Mouse (Mus musculus) midbrain, embryonic 16.5 days (tissue): Measurements from ENCODE around the gene Colq. TPM values are rescaled to one million over a fixed set of nuclear protein-coding genes. Genes with fewer than 3 reads are reported as not detected.

Experiments used
- ATAC-seq: fragments of 200-750 bp; cut with Nextera tagmentation; 2 replicates; pipeline ENCODE4 v1.8.0; 2017; ENCODE audit warnings: moderate TSS enrichment
- H3K27ac ChIP-seq: fragments of 300-500 bp; sonication (generic); 2 replicates; pipeline ENCODE4 v1.5.1; 2014; ENCODE audit warnings: mild to moderate bottlenecking, low read length, mixed read lengths
- H3K27me3 ChIP-seq: fragments of 300-500 bp; sonication (generic); 2 replicates; pipeline ENCODE4 v1.6.1; 2014; ENCODE audit warnings: low read depth, low read length, mixed read lengths; ENCODE audit not compliant: control insufficient read depth, insufficient read depth
- H3K36me3 ChIP-seq: fragments of 300-500 bp; sonication (generic); 2 replicates; pipeline ENCODE4 v1.6.1; 2014; ENCODE audit warnings: mild to moderate bottlenecking, low read length, moderate library complexity, mixed read lengths; ENCODE audit not compliant: control insufficient read depth, insufficient read depth
- H3K4me1 ChIP-seq: fragments of 300-500 bp; sonication (generic); 2 replicates; pipeline ENCODE4 v1.6.1; 2014; ENCODE audit warnings: mild to moderate bottlenecking, low read length, mixed read lengths; ENCODE audit not compliant: control insufficient read depth, insufficient read depth
- H3K4me2 ChIP-seq: fragments of 300-500 bp; sonication (generic); 2 replicates; pipeline ENCODE4 v1.6.1; 2014; ENCODE audit warnings: mild to moderate bottlenecking, low read length, mixed read lengths
- H3K4me3 ChIP-seq: fragments of 300-500 bp; sonication (generic); 2 replicates; pipeline ENCODE4 v1.5.1; 2014; ENCODE audit warnings: low read depth, mild to moderate bottlenecking, low read length, moderate library complexity, mixed read lengths
- H3K9ac ChIP-seq: fragments of 300-500 bp; sonication (generic); 2 replicates; pipeline ENCODE4 v1.6.1; 2014; ENCODE audit warnings: low read depth, low read length, mixed read lengths
- H3K9me3 ChIP-seq: fragments of 300-500 bp; sonication (generic); replicated peaks from 2 replicates; pipeline ENCODE4 v1.6.1; 2014; ENCODE audit warnings: mild to moderate bottlenecking, low read length, mixed read lengths; ENCODE audit not compliant: control insufficient read depth, poor library complexity, severe bottlenecking
- WGBS: fragments of 180-500 bp; shearing (Covaris S2); extraction: QIAGEN DNeasy Blood & Tissue Kit; methylation state at CpG from one replicate; pipeline ENCODE4 v1.1.7; 2014; 5-methylcytosine and 5-hydroxymethylcytosine counted together
- polyA plus RNA-seq: library from polyadenylated mRNA; unstranded; fragments of >200 nt; fragmentation: Nextera tagmentation; extraction: Ambion mirVana; gene quantifications from 2 replicates; pipeline ENCODE4 v1.2.1, GENCODE M21; 2015

Gene Colq
- polyA plus RNA-seq, 1 experiment from 2014 or later: not detected

DNA sequence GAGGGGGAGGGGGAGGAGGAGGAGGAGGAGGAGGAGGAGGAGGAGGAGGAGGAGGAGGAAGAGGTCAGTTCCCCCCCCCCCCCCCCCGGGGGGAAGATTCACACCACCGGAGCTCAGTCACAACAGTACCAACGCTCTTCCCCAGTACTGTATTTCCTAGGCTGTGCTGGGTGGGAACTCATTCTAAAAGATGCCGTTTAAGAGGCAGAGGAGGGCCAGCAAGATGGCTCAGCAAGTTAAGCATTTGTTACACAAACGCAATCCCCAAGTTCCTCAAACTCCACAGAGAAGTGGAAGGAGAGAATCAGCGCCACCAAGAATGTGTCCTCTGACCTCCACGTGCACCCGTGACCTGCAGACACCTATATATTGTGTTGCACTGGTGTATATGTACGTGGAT lies 8.1 kb downstream of the Colq start:
- no peak for ATAC-seq
- WGBS: 94% methylated on average over 7 of the region's 9 CpGs
- H3K36me3 ChIP-seq: no peaks in the 10 kb centered on the region
- H3K9ac ChIP-seq: no peak overlapping the region
- no peak overlapping the region for H3K4me2 ChIP-seq
- H3K4me1 ChIP-seq: no peaks in the 10 kb centered on the region
- H3K27me3 ChIP-seq: no peaks in the 10 kb centered on the region
- no peak overlapping the region for H3K27ac ChIP-seq
- no peaks in the 10 kb centered on the region for H3K9me3 ChIP-seq
- no peak overlapping the region for H3K4me3 ChIP-seq

GRCm38 (mm10) chr14:31577966-31578735 lies 13.0 kb downstream of the Colq start:
- no peaks in the 10 kb centered on the region for H3K9me3 ChIP-seq
- ATAC-seq: no peak
- H3K4me2 ChIP-seq: no peak overlapping the region
- H3K9ac ChIP-seq: no peak overlapping the region
- H3K27ac ChIP-seq: no peak overlapping the region
- H3K36me3 ChIP-seq: no peaks in the 10 kb centered on the region
- no peak overlapping the region for H3K4me3 ChIP-seq
- WGBS: 66% methylated on average over 9 of the region's 9 CpGs
- H3K4me1 ChIP-seq: no peaks in the 10 kb centered on the region
- no peaks in the 10 kb centered on the region for H3K27me3 ChIP-seq

DNA sequence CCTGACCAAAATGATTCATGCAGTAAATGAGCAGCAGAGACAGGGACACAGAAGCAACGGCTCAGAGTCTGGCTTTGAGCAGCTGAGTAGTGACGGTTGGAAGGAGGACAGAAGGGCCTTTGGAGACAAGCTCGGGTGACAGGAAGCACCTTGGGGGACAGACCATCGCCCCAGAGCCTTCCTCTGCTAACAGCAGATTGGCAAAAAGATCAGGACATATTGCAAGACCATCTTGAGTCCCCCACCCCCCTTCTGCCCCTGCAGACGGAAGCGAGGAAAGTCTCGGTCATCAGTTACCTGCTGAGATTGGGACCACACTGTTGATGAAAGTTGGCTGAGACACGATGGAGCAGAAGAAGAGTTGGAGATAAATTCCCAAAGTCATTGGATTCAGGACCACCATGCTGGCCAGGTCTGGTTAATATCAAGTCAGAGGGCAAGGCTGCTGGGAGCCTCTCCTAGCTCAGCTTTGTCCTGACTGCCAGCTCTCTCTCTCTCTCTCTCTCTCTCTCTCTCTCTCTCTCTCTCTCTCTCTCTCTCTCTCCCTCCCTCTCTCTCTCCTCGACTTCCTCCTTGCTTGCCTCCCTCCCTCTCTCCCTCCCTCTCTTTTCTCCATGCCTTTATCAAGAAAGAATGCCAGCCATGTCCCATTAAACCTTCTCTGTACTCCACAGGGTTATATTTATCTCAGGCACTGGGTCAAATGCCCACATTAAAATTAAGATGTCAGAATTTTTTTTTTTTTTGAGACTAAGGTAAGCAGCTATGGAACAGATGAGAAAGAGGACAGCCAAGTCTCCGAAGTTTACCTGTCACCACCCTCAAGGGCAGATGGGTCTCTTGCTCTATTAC lies 14.1 kb downstream of the Colq start:
- H3K9ac ChIP-seq: no peak overlapping the region
- no peak overlapping the region for H3K4me2 ChIP-seq
- no peak overlapping the region for H3K27ac ChIP-seq
- H3K4me1 ChIP-seq: no peaks in the 10 kb centered on the region
- no peaks in the 10 kb centered on the region for H3K9me3 ChIP-seq
- ATAC-seq: no peak
- H3K36me3 ChIP-seq: no peaks in the 10 kb centered on the region
- H3K4me3 ChIP-seq: no peak overlapping the region
- H3K27me3 ChIP-seq: no peaks in the 10 kb centered on the region
- WGBS: 72% methylated on average over 10 of the region's 10 CpGs

DNA sequence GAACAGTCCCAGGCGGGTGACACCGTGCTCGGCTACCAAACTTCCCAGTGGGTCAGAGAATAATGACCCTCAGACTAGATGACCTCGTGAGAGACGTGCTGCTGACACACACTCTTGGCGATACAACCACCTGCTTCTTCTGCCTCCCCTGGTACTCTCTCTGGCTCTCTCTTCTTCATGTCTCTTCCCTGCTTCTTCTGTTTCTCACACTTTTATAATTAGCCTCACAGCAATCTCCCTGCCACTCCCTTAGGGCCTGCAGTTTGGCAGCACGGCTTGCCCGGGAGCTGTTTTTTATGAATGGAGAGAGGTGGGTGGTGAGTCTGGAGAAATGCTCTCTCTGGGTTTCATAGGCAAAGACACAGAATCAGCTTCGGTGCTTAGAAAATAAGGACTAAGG lies 15.3 kb downstream of the Colq start:
- Histone ChIP-seq H3K36me3 (no peaks in the 10 kb centered on the region), H3K27ac (no peak overlapping the region), H3K9ac (no peak overlapping the region), H3K4me2 (no peak overlapping the region), H3K9me3 (no peaks in the 10 kb centered on the region), H3K27me3 (no peaks in the 10 kb centered on the region), H3K4me3 (no peak overlapping the region), H3K4me1 (no peaks in the 10 kb centered on the region)
- no peak for ATAC-seq
- WGBS: 83% methylated on average over 9 of the region's 9 CpGs

- Histone ChIP-seq H3K36me3 (no peaks in the 10 kb centered on the region), H3K9me3 (no peaks in the 10 kb centered on the region), H3K9ac (no peak overlapping the region), H3K27ac (no peak overlapping the region), H3K4me2 (no peak overlapping the region), H3K27me3 (no peaks in the 10 kb centered on the region), H3K4me1 (no peaks in the 10 kb centered on the region), H3K4me3 (no peak overlapping the region)
- no peak for ATAC-seq
- 93% methylated on average over 18 of the region's 18 CpGs for WGBS
Measured at GRCm38 (mm10) chr14:31574903-31575665, 16.1 kb downstream of the Colq start.

DNA sequence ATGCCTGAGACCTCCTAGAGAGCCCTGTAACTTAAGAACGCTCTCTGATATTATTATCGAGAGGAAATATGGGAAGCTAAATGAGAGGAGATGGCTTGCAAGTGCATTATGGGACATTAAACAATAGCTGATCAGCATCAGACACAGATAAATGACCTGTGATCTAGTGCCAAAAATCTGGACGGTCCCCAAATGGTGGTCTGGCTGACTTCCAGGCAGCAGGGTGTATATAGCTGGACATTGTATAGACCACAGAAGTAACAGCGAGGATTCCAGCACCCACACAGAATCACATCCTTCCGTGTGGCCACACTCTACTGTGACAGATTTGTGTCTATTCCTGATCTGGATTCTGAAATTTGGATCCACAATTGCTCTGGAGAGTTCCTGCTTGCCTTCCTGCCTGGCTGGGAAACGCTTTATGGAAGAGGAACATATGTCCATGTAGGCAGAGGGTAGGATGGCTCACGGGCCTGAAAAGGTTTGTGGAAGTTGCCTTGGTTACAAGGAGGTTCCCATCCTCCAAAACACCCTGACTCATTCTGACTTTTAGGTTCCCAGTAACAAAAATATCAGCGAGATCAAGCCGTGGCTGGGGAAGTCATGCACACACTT lies 18.5 kb downstream of the Colq start:
- no peak overlapping the region for H3K9ac ChIP-seq
- no peak for ATAC-seq
- no peak overlapping the region for H3K4me2 ChIP-seq
- H3K27me3 ChIP-seq: no peaks in the 10 kb centered on the region
- H3K27ac ChIP-seq: no peak overlapping the region
- WGBS: 83% methylated on average over 9 of the region's 9 CpGs
- no peaks in the 10 kb centered on the region for H3K9me3 ChIP-seq
- H3K4me1 ChIP-seq: no peaks in the 10 kb centered on the region
- H3K36me3 ChIP-seq: no peaks in the 10 kb centered on the region
- H3K4me3 ChIP-seq: no peak overlapping the region

GRCm38 (mm10) chr14:31571419-31571818 lies 19.7 kb downstream of the Colq start:
- Histone ChIP-seq H3K4me1 (no peaks in the 10 kb centered on the region), H3K9me3 (no peaks in the 10 kb centered on the region), H3K36me3 (no peaks in the 10 kb centered on the region), H3K4me3 (no peak overlapping the region), H3K27me3 (no peaks in the 10 kb centered on the region), H3K9ac (no peak overlapping the region), H3K27ac (no peak overlapping the region), H3K4me2 (no peak overlapping the region)
- ATAC-seq: no peak
- WGBS: 92% methylated on average over 5 of the region's 5 CpGs

- H3K4me2 ChIP-seq: no peak overlapping the region
- H3K4me3 ChIP-seq: no peak overlapping the region
- H3K27ac ChIP-seq: no peak overlapping the region
- ATAC-seq: no peak
- H3K36me3 ChIP-seq: no peaks in the 10 kb centered on the region
- H3K4me1 ChIP-seq: no peaks in the 10 kb centered on the region
- H3K9me3 ChIP-seq: no peaks in the 10 kb centered on the region
- WGBS: 83% methylated on average over 6 of the region's 6 CpGs
- H3K9ac ChIP-seq: no peak overlapping the region
- H3K27me3 ChIP-seq: no peaks in the 10 kb centered on the region
Measured at GRCm38 (mm10) chr14:31570131-31570951, 20.8 kb downstream of the Colq start.
